Mouse (Mus musculus) midbrain, embryonic 14.5 days (tissue): Measurements from ENCODE around the gene Hadhb. TPM values are rescaled to one million over a fixed set of nuclear protein-coding genes. Genes with fewer than 3 reads are reported as not detected.

ENCODE experiments used
- ATAC-seq: fragments of 200-750 bp; cut with Nextera tagmentation; 2 replicates; pipeline ENCODE4 v1.8.0; 2017; ENCODE audit warnings: moderate number of reproducible peaks, moderate library complexity; ENCODE audit not compliant: low FRiP score, low TSS enrichment
- DNase-seq: peaks from one replicate; pipeline ENCODE4 v3.0.0-alpha.2; 2015
- H3K27ac ChIP-seq: fragments of 300-500 bp; sonication (generic); replicated peaks from 2 replicates; pipeline ENCODE4 v1.5.1; 2014; ENCODE audit warnings: mild to moderate bottlenecking, low read depth, low read length, moderate library complexity
- H3K27me3 ChIP-seq: fragments of 300-500 bp; sonication (generic); 2 replicates; pipeline ENCODE4 v1.6.1; 2014; ENCODE audit warnings: low read length, control low read depth, mixed read lengths; ENCODE audit not compliant: control insufficient read depth, insufficient read depth
- H3K36me3 ChIP-seq: fragments of 300-500 bp; sonication (generic); 2 replicates; pipeline ENCODE4 v1.6.1; 2014; ENCODE audit warnings: low read length, control low read depth; ENCODE audit not compliant: control insufficient read depth, insufficient read depth
- H3K4me1 ChIP-seq: fragments of 300-500 bp; sonication (generic); 2 replicates; pipeline ENCODE4 v1.6.1; 2014; ENCODE audit warnings: mild to moderate bottlenecking, antibody characterized with exemption, low read length, control low read depth; ENCODE audit not compliant: control insufficient read depth, insufficient read depth
- H3K4me2 ChIP-seq: fragments of 300-500 bp; sonication (generic); 2 replicates; pipeline ENCODE4 v1.6.1; 2014; ENCODE audit warnings: mild to moderate bottlenecking, low read length, moderate library complexity
- H3K4me3 ChIP-seq: fragments of 300-500 bp; sonication (generic); replicated peaks from 2 replicates; pipeline ENCODE4 v1.5.1; 2014; ENCODE audit warnings: low read depth, low read length
- H3K9ac ChIP-seq: fragments of 300-500 bp; sonication (generic); replicated peaks from 2 replicates; pipeline ENCODE4 v1.6.1; 2014; ENCODE audit warnings: mild to moderate bottlenecking, low read length, moderate library complexity
- H3K9me3 ChIP-seq: fragments of 300-500 bp; sonication (generic); 2 replicates; pipeline ENCODE4 v1.6.1; 2016; ENCODE audit warnings: low read length, control low read depth, mixed read lengths; ENCODE audit not compliant: control insufficient read depth
- WGBS: fragments of 180-500 bp; shearing (Covaris S2); extraction: QIAGEN DNeasy Blood & Tissue Kit; methylation state at CpG from one replicate; pipeline ENCODE4 v1.1.7; 2014; 5-methylcytosine and 5-hydroxymethylcytosine counted together
- polyA plus RNA-seq: library from polyadenylated mRNA; unstranded; fragments of >200 nt; fragmentation: Nextera tagmentation; extraction: Ambion mirVana; gene quantifications from 2 replicates; pipeline ENCODE4 v1.2.1, GENCODE M21; 2014

The Hadhb gene
- polyA plus RNA-seq, 1 experiment from 2014 or later, result 57.0 TPM

- H3K4me3 ChIP-seq, result no peak overlapping the region
- H3K9me3 ChIP-seq, result no peaks in the 10 kb centered on the region
- no peak overlapping the region for H3K27ac ChIP-seq
- no peaks in the 10 kb centered on the region for H3K4me1 ChIP-seq
- 61% methylated on average over 20 of the region's 20 CpGs for WGBS
- H3K9ac ChIP-seq, result no peak overlapping the region
- H3K4me2 ChIP-seq, result no peak overlapping the region
- peaks cover 90% of the 10 kb centered on the region for H3K36me3 ChIP-seq
- ATAC-seq (no peak), DNase-seq (no peak)
- H3K27me3 ChIP-seq, result no peaks in the 10 kb centered on the region
Measured at GRCm38 (mm10) chr5:30172931-30173692, 18.1 kb downstream of the Hadhb start.

DNA sequence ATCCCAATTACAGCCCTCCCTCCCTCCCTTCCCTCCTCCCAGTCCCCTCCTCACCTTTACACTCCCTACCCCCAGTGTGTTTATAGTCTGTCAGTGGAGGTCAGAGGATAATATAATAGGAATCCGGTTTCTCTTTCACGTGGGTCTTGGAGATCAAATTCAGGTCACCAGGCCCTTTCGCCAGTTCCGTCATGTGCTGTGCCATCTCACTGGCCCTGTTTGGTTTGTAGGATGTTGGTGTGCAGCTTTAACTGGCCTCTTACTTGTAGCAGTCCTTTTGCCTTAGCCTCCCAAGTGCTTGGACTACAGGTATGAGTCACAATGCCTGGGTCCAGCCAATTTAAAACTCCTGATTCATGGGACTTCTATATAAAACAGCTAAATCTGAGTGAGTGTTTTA lies 20.8 kb downstream of the Hadhb start:
- Histone ChIP-seq H3K27ac (no peak overlapping the region), H3K9me3 (no peaks in the 10 kb centered on the region), H3K4me2 (no peak overlapping the region), H3K27me3 (no peaks in the 10 kb centered on the region), H3K9ac (no peak overlapping the region), H3K4me1 (no peaks in the 10 kb centered on the region), H3K36me3 (peaks cover 91% of the 10 kb centered on the region), H3K4me3 (no peak overlapping the region)
- 89% methylated on average over 4 of the region's 4 CpGs for WGBS
- ATAC-seq (no peak), DNase-seq (no peak)

GRCm38 (mm10) chr5:30187687-30188485 lies 32.8 kb downstream of the Hadhb start:
- no peak overlapping the region for H3K4me3 ChIP-seq
- 95% methylated on average over 12 of the region's 12 CpGs for WGBS
- no peak for DNase-seq
- H3K27ac ChIP-seq, result no peak overlapping the region
- H3K9ac ChIP-seq, result no peak overlapping the region
- H3K27me3 ChIP-seq, result no peaks in the 10 kb centered on the region
- peaks cover 48% of the 10 kb centered on the region for H3K36me3 ChIP-seq
- no peak overlapping the region for H3K4me2 ChIP-seq
- H3K9me3 ChIP-seq, result no peaks in the 10 kb centered on the region
- ATAC-seq, result no peak
- no peaks in the 10 kb centered on the region for H3K4me1 ChIP-seq

DNA sequence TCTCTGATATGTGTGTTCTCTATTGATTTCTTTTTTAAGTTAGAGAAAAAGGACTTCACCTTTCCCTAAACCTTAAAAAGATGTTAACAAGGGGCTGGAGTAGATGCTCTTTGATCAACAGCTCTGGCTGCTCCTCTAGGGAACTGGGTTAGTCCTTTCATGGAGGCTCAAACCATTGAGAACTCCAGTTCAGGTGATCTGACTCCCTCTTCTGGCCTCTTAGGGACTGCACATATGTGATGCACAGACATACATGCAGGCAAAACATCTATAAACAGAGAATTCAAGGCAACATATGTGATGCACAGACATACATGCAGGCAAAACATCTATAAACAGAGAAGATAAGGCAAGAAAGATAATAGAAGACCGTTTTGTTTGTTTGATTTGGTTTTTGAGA lies 37.4 kb downstream of the Hadhb start:
- no peak overlapping the region for H3K4me3 ChIP-seq
- WGBS, result 91% methylated on average over 1 of the region's 1 CpGs
- no peak overlapping the region for H3K9ac ChIP-seq
- H3K27me3 ChIP-seq, result no peaks in the 10 kb centered on the region
- no peaks in the 10 kb centered on the region for H3K4me1 ChIP-seq
- peaks cover 14% of the 10 kb centered on the region for H3K36me3 ChIP-seq
- no peak overlapping the region for H3K4me2 ChIP-seq
- no peak overlapping the region for H3K27ac ChIP-seq
- H3K9me3 ChIP-seq, result no peaks in the 10 kb centered on the region
- ATAC-seq, result no peak
- DNase-seq, result peak; percentile 7

DNA sequence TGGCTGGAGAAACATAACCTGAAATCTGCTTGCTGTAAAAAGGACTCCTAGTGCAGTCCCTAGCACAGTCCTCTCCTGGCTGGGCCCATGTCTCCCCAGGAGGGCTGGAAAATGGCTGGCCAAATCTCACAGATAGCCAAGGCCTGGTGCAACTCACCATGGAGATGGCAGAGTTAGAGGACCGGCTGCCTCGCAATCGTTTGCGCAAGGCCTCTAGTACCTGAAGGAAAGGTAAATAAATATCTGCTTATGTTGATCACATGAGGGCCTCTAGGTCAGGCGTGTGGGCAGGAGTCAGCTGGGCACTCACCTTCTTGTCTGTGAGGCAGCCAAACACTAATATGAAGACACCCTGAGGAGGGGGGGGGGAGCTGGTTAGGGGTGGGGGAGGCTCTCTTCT lies 40.3 kb downstream of the Hadhb start:
- Histone ChIP-seq H3K4me2 (no peak overlapping the region), H3K4me3 (no peak overlapping the region), H3K9me3 (no peaks in the 10 kb centered on the region), H3K27me3 (no peaks in the 10 kb centered on the region), H3K9ac (no peak overlapping the region), H3K36me3 (no peaks in the 10 kb centered on the region), H3K27ac (no peak overlapping the region), H3K4me1 (no peaks in the 10 kb centered on the region)
- WGBS, result 91% methylated on average over 5 of the region's 5 CpGs
- DNase-seq (no peak), ATAC-seq (no peak)

DNA sequence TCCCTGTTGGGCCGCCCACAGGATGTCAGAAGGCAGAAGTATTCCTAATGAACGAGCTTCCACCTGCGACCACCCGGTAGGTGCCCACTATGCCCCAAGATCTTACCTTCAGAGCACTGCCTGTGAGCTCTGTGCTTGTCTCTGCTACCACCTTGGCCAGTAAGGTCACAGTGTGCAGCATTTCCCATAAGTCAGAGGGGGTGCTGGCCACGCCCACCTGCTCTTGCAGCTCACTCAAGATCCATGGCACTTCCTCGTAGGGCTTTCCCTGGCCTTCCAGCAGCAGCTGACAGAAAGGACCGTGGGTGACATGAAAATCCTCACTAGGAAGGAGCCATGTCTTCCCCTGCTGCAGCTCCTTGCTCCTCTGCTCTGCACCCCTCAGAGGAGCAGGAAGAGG lies 43.2 kb downstream of the Hadhb start:
- no peaks in the 10 kb centered on the region for H3K9me3 ChIP-seq
- no peak for DNase-seq
- 84% methylated on average over 7 of the region's 7 CpGs for WGBS

DNA sequence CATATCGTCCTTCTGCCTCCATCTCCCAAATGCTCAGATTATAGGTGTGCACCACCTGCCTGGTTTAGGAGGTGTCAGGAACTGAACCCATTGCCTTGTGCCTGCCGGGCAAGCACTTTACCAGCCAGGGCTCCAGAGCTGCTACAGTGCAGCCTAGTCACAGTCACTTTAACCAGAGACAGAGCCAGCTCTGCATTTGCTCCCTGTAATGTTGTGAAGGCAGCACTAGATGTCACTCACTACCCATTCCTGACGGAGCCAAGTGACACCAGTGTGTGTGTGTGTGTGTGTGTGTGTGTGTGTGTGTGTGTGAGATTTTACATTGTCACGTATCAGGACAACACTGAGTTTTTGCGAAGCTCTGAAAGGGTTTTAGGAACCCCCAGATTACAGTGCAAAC lies 46.5 kb downstream of the Hadhb start:
- Histone ChIP-seq H3K9ac (no peak overlapping the region), H3K4me2 (no peak overlapping the region), H3K36me3 (no peaks in the 10 kb centered on the region), H3K4me1 (no peaks in the 10 kb centered on the region), H3K4me3 (no peak overlapping the region), H3K27ac (no peak overlapping the region), H3K27me3 (no peaks in the 10 kb centered on the region), H3K9me3 (no peaks in the 10 kb centered on the region)
- ATAC-seq, result peak; percentile 31; the same call in 1 of the 2 replicates
- 47% methylated on average over 5 of the region's 5 CpGs for WGBS
- peak; percentile 80 for DNase-seq

More for the DNA sequence above, 43.2 kb downstream of the Hadhb start:
- H3K36me3 ChIP-seq, result no peaks in the 10 kb centered on the region
- ATAC-seq, result no peak
- no peak overlapping the region for H3K9ac ChIP-seq
- no peak overlapping the region for H3K4me2 ChIP-seq
- H3K4me3 ChIP-seq, result no peak overlapping the region
- no peaks in the 10 kb centered on the region for H3K4me1 ChIP-seq
- H3K27ac ChIP-seq, result no peak overlapping the region
- H3K27me3 ChIP-seq, result no peaks in the 10 kb centered on the region

DNA sequence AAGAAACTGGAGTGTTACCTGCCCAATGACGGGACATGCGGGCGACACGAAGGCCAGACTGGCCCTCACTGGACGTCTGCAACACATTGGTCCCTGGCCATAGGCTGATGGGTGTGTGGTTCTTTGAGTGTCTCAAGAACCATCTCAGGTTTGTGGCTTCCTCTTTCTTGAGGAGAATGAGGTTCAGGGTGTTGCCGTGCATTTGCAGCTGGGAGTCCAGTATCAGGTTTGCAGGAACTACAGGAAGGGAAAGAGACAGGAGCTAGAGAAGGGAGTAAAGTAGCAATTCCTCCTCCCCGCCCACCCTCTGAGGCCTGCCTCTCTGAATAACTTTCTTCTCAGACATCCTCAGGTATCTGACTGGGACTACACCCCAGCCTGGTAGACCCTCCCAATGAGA lies 47.2 kb downstream of the Hadhb start:
- Histone ChIP-seq H3K36me3 (no peaks in the 10 kb centered on the region), H3K4me1 (no peaks in the 10 kb centered on the region), H3K9me3 (no peaks in the 10 kb centered on the region), H3K27ac (no peak overlapping the region), H3K27me3 (no peaks in the 10 kb centered on the region), H3K4me2 (no peak overlapping the region), H3K4me3 (no peak overlapping the region), H3K9ac (no peak overlapping the region)
- 92% methylated on average over 7 of the region's 7 CpGs for WGBS
- DNase-seq (no peak), ATAC-seq (no peak)
